Mouse (Mus musculus) intestine, embryonic 15.5 days (tissue): ENCODE measurements around the gene 1700102P08Rik. TPM values are rescaled to one million over a fixed set of nuclear protein-coding genes. Genes with fewer than 3 reads are reported as not detected.

ENCODE experiments used
- ATAC-seq: fragments of 200-750 bp; cut with Nextera tagmentation; 2 replicates; pipeline ENCODE4 v1.8.0; 2017; ENCODE audit warnings: moderate TSS enrichment, moderate library complexity
- H3K27ac ChIP-seq: fragments of 300-500 bp; sonication (generic); 2 replicates; pipeline ENCODE4 v1.5.1; 2015; ENCODE audit warnings: mild to moderate bottlenecking, inconsistent platforms
- H3K27me3 ChIP-seq: fragments of 300-500 bp; sonication (generic); replicated peaks from 2 replicates; pipeline ENCODE4 v1.6.1; 2015; ENCODE audit warnings: inconsistent platforms
- H3K36me3 ChIP-seq: fragments of 300-500 bp; sonication (generic); 2 replicates; pipeline ENCODE4 v1.6.1; 2015; ENCODE audit warnings: inconsistent platforms
- H3K4me1 ChIP-seq: fragments of 300-500 bp; sonication (generic); replicated peaks from 2 replicates; pipeline ENCODE4 v1.6.1; 2015; ENCODE audit warnings: inconsistent platforms
- H3K4me2 ChIP-seq: fragments of 300-500 bp; sonication (generic); replicated peaks from 2 replicates; pipeline ENCODE4 v1.6.1; 2015; ENCODE audit warnings: mild to moderate bottlenecking, inconsistent platforms
- H3K4me3 ChIP-seq: fragments of 300-500 bp; sonication (generic); replicated peaks from 2 replicates; pipeline ENCODE4 v1.5.1; 2015; ENCODE audit warnings: inconsistent platforms
- H3K9ac ChIP-seq: fragments of 300-500 bp; sonication (generic); 2 replicates; pipeline ENCODE4 v1.6.1; 2015; ENCODE audit warnings: inconsistent platforms
- H3K9me3 ChIP-seq: fragments of 300-500 bp; sonication (generic); 2 replicates; pipeline ENCODE4 v1.6.1; 2016; ENCODE audit warnings: inconsistent platforms
- WGBS: fragments of 180-500 bp; shearing (Covaris S2); methylation state at CpG from one replicate; pipeline ENCODE4 v1.1.7; 2015; 5-methylcytosine and 5-hydroxymethylcytosine counted together
- polyA plus RNA-seq: library from polyadenylated mRNA; unstranded; fragments of >200 nt; fragmentation: Nextera tagmentation; extraction: Ambion mirVana; gene quantifications from 2 replicates; pipeline ENCODE4 v1.2.1, GENCODE M21; 2015

Gene 1700102P08Rik
- polyA plus RNA-seq, 1 experiment from 2014 or later = 0.30 TPM

DNA sequence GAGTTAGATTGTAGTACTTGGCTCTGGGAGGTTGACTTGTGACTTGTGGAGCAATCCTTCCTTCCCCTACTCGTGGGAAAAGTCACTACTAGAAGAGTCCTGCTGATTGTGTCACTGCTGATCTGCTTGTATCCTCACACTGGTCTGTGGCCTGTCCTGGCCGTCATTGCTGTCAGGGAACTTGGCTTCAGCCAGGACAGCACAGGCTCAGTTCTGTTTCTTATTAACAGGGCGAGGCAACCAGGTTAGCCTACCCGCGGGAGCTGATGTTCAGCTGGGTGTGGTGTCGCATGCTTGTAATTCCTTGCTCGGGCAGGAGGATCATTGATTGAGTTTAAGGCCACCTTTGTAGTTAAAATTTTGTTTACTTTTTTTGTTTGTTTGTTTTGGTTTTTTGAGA lies 7.6 kb upstream of the 1700102P08Rik start:
- Histone ChIP-seq H3K36me3 (peaks cover 41% of the 10 kb centered on the region), H3K27ac (no peak overlapping the region), H3K27me3 (no peaks in the 10 kb centered on the region), H3K4me1 (no peaks in the 10 kb centered on the region), H3K9me3 (no peaks in the 10 kb centered on the region), H3K4me3 (no peak overlapping the region), H3K9ac (no peak overlapping the region), H3K4me2 (no peak overlapping the region)
- 60% methylated on average over 7 of the region's 7 CpGs for WGBS
- peak; percentile 50; the same call in 1 of the 2 replicates for ATAC-seq

DNA sequence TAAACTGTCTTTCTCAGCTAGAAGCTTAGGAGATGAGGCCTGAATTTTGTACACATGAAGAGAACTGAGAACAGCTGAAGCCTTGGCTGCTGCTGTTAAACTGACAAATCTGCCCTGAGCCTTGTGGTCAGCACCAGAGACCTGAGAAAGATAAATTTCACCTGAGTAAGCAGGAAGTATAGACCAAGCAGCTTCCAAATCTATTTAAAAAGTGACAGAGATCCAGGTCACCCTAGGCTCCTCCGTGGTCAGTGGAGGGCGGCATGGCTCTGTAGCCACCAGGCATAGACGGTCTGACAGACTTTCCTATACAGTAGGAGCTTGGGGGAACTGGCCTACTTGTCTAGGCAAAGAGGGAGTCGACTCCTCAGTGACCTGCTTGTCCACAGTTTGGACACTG lies 5.8 kb upstream of the 1700102P08Rik start:
- Histone ChIP-seq H3K9me3 (no peaks in the 10 kb centered on the region), H3K4me2 (no peak overlapping the region), H3K36me3 (peaks cover 40% of the 10 kb centered on the region), H3K4me1 (no peaks in the 10 kb centered on the region), H3K27me3 (no peaks in the 10 kb centered on the region), H3K27ac (no peak overlapping the region), H3K4me3 (no peak overlapping the region), H3K9ac (no peak overlapping the region)
- 85% methylated on average over 4 of the region's 4 CpGs for WGBS
- no peak for ATAC-seq

GRCm38 (mm10) chr9:108388601-108389000 lies 4.0 kb upstream of the 1700102P08Rik start:
- Histone ChIP-seq H3K36me3 (peaks cover 50% of the 10 kb centered on the region), H3K27ac (no peak overlapping the region), H3K9ac (no peak overlapping the region), H3K9me3 (no peaks in the 10 kb centered on the region), H3K4me2 (no peak overlapping the region), H3K4me3 (no peak overlapping the region), H3K27me3 (no peaks in the 10 kb centered on the region), H3K4me1 (no peaks in the 10 kb centered on the region)
- WGBS = 85% methylated on average over 10 of the region's 10 CpGs
- ATAC-seq = no peak

DNA sequence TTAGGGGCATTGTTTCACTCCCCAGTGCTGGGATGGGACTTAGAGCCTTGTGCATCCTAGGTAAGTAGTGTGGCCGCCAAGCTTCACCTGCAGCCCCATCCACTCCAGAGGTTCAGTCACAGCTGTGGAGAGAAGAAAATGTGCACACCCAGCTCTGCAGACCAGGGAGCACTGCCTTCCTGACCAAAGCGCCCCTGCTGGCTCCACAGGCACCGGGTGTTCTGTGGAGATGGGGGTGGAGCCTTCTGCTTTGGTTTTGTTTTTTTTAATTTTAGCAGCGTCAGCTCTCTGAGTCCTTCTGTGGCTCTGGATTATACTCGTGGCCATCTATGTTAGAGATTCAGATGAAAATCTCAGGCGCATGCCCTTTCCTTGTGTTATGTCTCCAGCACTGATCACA lies 3.4 kb upstream of the 1700102P08Rik start:
- Histone ChIP-seq H3K27ac (no peak overlapping the region), H3K27me3 (no peaks in the 10 kb centered on the region), H3K9ac (no peak overlapping the region), H3K4me1 (no peaks in the 10 kb centered on the region), H3K4me3 (no peak overlapping the region), H3K36me3 (peaks cover 47% of the 10 kb centered on the region), H3K9me3 (no peaks in the 10 kb centered on the region), H3K4me2 (no peak overlapping the region)
- WGBS = 79% methylated on average over 6 of the region's 6 CpGs
- no peak for ATAC-seq

DNA sequence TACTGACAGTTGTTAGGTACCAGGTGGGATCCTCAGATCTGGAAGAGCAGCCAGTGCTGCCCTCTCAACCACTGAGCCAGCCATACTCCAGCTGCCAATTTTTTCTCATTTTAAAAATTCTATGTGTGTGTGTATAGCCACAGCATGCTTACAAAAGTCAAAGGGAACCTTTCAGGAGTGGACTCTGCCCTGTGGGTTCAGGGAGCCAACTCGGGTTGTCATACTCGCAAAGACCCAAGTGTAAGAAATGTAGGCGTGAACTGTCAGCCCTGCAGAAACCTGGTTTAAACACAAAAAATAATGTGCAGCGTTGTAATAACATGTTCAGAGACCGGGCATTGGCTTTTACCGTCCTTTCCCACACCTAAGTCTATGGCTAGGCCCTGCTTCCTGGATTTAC lies 1.6 kb downstream of the 1700102P08Rik start:
- no peaks in the 10 kb centered on the region for H3K9me3 ChIP-seq
- no peak overlapping the region for H3K4me2 ChIP-seq
- no peak overlapping the region for H3K4me3 ChIP-seq
- no peak for ATAC-seq
- H3K4me1 ChIP-seq = no peaks in the 10 kb centered on the region
- H3K27ac ChIP-seq = no peak overlapping the region
- no peaks in the 10 kb centered on the region for H3K27me3 ChIP-seq
- H3K36me3 ChIP-seq = peaks cover 24% of the 10 kb centered on the region
- no peak overlapping the region for H3K9ac ChIP-seq
- WGBS = 90% methylated on average over 6 of the region's 6 CpGs

- H3K9me3 ChIP-seq = no peaks in the 10 kb centered on the region
- H3K36me3 ChIP-seq = peaks cover 19% of the 10 kb centered on the region
- no peak overlapping the region for H3K4me2 ChIP-seq
- H3K4me1 ChIP-seq = no peaks in the 10 kb centered on the region
- H3K27me3 ChIP-seq = no peaks in the 10 kb centered on the region
- no peak overlapping the region for H3K9ac ChIP-seq
- no peak overlapping the region for H3K27ac ChIP-seq
- no peak for ATAC-seq
- no peak overlapping the region for H3K4me3 ChIP-seq
- WGBS = 97% methylated on average over 1 of the region's 1 CpGs
Observed at GRCm38 (mm10) chr9:108395427-108395826, 2.8 kb downstream of the 1700102P08Rik start.

DNA sequence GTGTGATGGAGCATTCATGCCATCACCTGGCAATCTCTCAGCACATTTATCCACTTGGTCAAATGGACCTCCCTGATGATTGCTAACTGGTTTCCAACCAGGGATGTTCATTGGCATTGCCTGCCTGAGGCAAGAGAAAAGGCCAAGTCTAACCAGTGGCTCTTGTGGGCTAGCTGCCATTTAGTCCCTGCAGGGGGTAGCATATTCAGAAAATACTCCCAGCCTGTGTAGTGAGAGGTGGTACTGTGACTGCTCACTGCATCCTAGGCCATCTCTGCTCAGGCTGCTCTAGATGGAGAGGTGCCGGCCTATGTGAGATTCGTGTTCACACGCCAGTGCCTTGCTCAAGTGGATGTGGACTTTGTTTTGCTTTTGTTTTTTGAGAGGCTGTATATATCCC lies 5.7 kb downstream of the 1700102P08Rik start:
- no peak for ATAC-seq
- WGBS = 86% methylated on average over 3 of the region's 3 CpGs

GRCm38 (mm10) chr9:108401186-108401960 lies 8.8 kb downstream of the 1700102P08Rik start:
- no peaks in the 10 kb centered on the region for H3K27me3 ChIP-seq
- no peaks in the 10 kb centered on the region for H3K36me3 ChIP-seq
- no peaks in the 10 kb centered on the region for H3K9me3 ChIP-seq
- no peak for ATAC-seq
- no peak overlapping the region for H3K4me2 ChIP-seq
- no peak overlapping the region for H3K4me3 ChIP-seq
- WGBS = 77% methylated on average over 7 of the region's 7 CpGs
- H3K9ac ChIP-seq = no peak overlapping the region
- no peaks in the 10 kb centered on the region for H3K4me1 ChIP-seq
- peak overlapping the region; percentile 58; the same call in 1 of the 2 replicates for H3K27ac ChIP-seq

More for the DNA sequence above, 5.7 kb downstream of the 1700102P08Rik start:
- Histone ChIP-seq H3K27me3 (no peaks in the 10 kb centered on the region), H3K4me3 (no peak overlapping the region), H3K36me3 (peaks cover 1% of the 10 kb centered on the region; the same call in 1 of the 2 replicates), H3K9me3 (no peaks in the 10 kb centered on the region), H3K9ac (no peak overlapping the region), H3K27ac (no peak overlapping the region), H3K4me2 (no peak overlapping the region), H3K4me1 (no peaks in the 10 kb centered on the region)

DNA sequence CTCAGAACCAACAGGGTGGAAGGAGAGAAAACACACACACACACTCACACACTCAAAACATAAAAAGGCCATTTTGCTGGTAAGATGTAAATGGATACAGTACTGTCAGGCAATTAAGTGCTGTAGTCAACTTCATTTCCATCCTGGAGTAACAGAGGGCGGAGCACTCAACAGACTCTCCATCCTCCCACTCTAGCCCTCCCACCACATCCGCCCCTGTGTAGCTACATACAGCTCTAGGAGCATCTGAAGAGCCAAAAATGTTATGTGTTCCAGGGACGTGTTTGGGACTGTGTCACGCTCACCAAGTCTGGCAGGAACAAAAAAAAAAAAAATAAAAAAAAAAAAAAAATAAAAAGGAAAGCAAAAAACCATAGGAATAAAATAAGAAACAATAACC lies 10.5 kb downstream of the 1700102P08Rik start:
- Histone ChIP-seq H3K4me2 (no peak overlapping the region), H3K9ac (no peak overlapping the region), H3K9me3 (no peaks in the 10 kb centered on the region), H3K4me3 (no peak overlapping the region), H3K27ac (peak overlapping the region; percentile 28; the same call in 1 of the 2 replicates), H3K36me3 (no peaks in the 10 kb centered on the region), H3K27me3 (no peaks in the 10 kb centered on the region), H3K4me1 (no peaks in the 10 kb centered on the region)
- WGBS = 68% methylated on average over 4 of the region's 4 CpGs
- no peak for ATAC-seq

DNA sequence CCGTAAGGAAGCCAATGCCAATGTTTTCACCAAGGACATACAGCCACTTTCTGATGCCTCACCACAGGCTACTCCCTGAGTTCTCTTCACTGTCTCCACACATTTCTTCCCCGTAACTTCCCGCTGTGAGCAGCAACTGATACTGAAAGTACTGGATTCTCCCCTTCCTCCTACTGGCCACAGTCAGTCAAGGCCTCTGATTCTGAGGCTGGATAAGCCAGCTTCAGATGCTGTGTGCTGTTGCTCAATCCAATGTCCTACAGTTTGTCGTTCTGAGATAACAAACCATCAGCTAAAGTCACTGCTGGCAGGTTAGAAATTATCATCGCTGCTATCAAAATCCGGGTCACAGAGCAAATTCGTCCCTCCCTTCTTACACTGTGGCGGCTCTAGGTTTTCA lies 11.8 kb downstream of the 1700102P08Rik start:
- ATAC-seq = no peak
- Histone ChIP-seq H3K4me3 (no peak overlapping the region), H3K27me3 (no peaks in the 10 kb centered on the region), H3K9me3 (no peaks in the 10 kb centered on the region), H3K4me2 (no peak overlapping the region), H3K4me1 (no peaks in the 10 kb centered on the region), H3K9ac (no peak overlapping the region), H3K36me3 (no peaks in the 10 kb centered on the region), H3K27ac (no peak overlapping the region)
- WGBS = 70% methylated on average over 8 of the region's 8 CpGs

DNA sequence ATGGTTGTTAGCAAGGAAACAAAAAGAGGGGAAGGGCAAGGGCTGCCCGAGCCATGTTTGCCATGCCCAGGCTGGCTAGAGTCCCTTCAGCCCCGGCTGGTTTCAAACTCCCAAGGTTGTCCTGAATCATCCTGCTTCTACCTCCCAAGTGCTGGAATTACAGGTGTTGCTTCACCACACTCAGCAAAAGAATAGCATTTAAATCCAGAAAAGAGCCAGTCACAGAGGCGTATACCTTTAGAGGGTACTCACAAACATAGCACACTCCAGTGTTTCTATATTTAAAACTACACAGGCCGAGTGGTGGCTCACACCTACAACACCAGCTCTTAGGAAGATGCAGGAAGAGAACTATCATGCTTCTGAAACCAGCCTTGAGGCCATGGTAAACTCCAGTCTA lies 16.9 kb downstream of the 1700102P08Rik start:
- no peak overlapping the region for H3K4me2 ChIP-seq
- H3K36me3 ChIP-seq = no peaks in the 10 kb centered on the region
- no peaks in the 10 kb centered on the region for H3K27me3 ChIP-seq
- no peaks in the 10 kb centered on the region for H3K9me3 ChIP-seq
- 87% methylated on average over 4 of the region's 4 CpGs for WGBS
- H3K9ac ChIP-seq = no peak overlapping the region
- H3K4me3 ChIP-seq = no peak overlapping the region
- ATAC-seq = no peak
- H3K4me1 ChIP-seq = no peaks in the 10 kb centered on the region
- no peak overlapping the region for H3K27ac ChIP-seq

DNA sequence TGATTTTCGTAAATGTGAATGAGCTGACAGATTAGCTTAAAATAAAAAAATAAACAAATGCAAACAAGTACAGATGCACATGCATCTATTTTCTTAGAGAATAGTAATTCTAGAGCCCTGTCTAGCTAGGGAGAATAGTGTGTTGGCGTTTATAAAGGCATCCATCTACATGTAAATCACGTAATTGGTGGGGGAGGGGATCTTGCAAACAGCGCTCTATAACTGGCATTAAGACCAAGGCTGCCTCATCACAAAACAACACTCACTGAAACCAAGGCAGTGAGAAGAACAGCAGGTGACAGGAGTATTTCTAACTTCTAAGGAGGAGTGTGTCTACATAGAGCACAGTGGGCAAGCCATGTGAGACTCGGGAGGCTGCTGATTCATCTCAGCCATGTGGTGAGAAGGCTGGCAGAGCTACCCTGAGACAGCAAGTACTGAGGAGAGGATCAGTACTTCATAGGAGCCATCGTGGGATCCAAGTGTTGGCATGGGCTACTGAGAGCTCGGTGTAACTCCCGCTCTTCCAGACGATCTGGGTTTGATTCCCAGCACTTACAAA lies 18.9 kb downstream of the 1700102P08Rik start:
- no peaks in the 10 kb centered on the region for H3K9me3 ChIP-seq
- no peak overlapping the region for H3K27ac ChIP-seq
- H3K4me2 ChIP-seq = no peak overlapping the region
- H3K4me3 ChIP-seq = no peak overlapping the region
- H3K9ac ChIP-seq = no peak overlapping the region
- 81% methylated on average over 9 of the region's 9 CpGs for WGBS
- no peaks in the 10 kb centered on the region for H3K4me1 ChIP-seq
- no peaks in the 10 kb centered on the region for H3K27me3 ChIP-seq
- ATAC-seq = no peak
- no peaks in the 10 kb centered on the region for H3K36me3 ChIP-seq

- H3K9ac ChIP-seq = no peak overlapping the region
- H3K4me1 ChIP-seq = no peaks in the 10 kb centered on the region
- WGBS = 83% methylated on average over 1 of the region's 1 CpGs
- H3K9me3 ChIP-seq = no peaks in the 10 kb centered on the region
- H3K4me3 ChIP-seq = no peak overlapping the region
- H3K36me3 ChIP-seq = no peaks in the 10 kb centered on the region
- H3K4me2 ChIP-seq = no peak overlapping the region
- no peak for ATAC-seq
- H3K27me3 ChIP-seq = no peaks in the 10 kb centered on the region
- no peak overlapping the region for H3K27ac ChIP-seq
Observed at GRCm38 (mm10) chr9:108412221-108412620, 19.6 kb downstream of the 1700102P08Rik start.
